Mouse (Mus musculus): ENCODE data around the gene Fbrsl1. TPM values are rescaled to one million over a fixed set of nuclear protein-coding genes. Genes with fewer than 3 reads are reported as not detected.

Fbrsl1 gene
- polyA plus RNA-seq, 1 experiment from 2014 or later: 14.9 TPM

- Histone ChIP-seq H3K4me2 (no peak overlapping the region), H3K27me3 (ENCODE audit: control insufficient read depth, insufficient read depth, low read length) (no peaks in the 10 kb centered on the region; the same call in 1 of the 2 replicates), H3K9me3 (ENCODE audit: control insufficient read depth, low read length) (no peaks in the 10 kb centered on the region), H3K36me3 (ENCODE audit: control insufficient read depth, insufficient read depth, low read length) (no peaks in the 10 kb centered on the region; the same call in 1 of the 2 replicates), H3K27ac (ENCODE audit: low read depth, low read length) (no peak overlapping the region), H3K9ac (ENCODE audit: low read length) (no peak overlapping the region), H3K4me1 (ENCODE audit: control insufficient read depth, insufficient read depth, low read length) (peaks cover 32% of the 10 kb centered on the region), H3K4me3 (ENCODE audit: low read depth, low read length) (no peak overlapping the region)
- 93% methylated on average over 14 of the region's 14 CpGs for WGBS
- DNase-seq (ENCODE audit: low spot score, missing footprints) (no peak), ATAC-seq (ENCODE audit: low FRiP score) (no peak)
Observed at GRCm38 (mm10) chr5:110413018-110413417, 35.3 kb downstream of the Fbrsl1 start.

GRCm38 (mm10) chr5:110410386-110410785 is 37.9 kb downstream of the Fbrsl1 start:
- no peaks in the 10 kb centered on the region; the same call in 1 of the 2 replicates for H3K36me3 ChIP-seq (ENCODE audit: control insufficient read depth, insufficient read depth, low read length)
- no peak overlapping the region for H3K9ac ChIP-seq (ENCODE audit: low read length)
- H3K4me1 ChIP-seq (ENCODE audit: control insufficient read depth, insufficient read depth, low read length): peaks cover 12% of the 10 kb centered on the region
- DNase-seq (ENCODE audit: low spot score, missing footprints) (peak; percentile 21), ATAC-seq (ENCODE audit: low FRiP score) (no peak)
- H3K4me2 ChIP-seq: no peak overlapping the region
- no peaks in the 10 kb centered on the region for H3K9me3 ChIP-seq (ENCODE audit: control insufficient read depth, low read length)
- WGBS: 82% methylated on average over 5 of the region's 5 CpGs
- H3K4me3 ChIP-seq (ENCODE audit: low read depth, low read length): no peak overlapping the region
- H3K27me3 ChIP-seq (ENCODE audit: control insufficient read depth, insufficient read depth, low read length): no peaks in the 10 kb centered on the region
- H3K27ac ChIP-seq (ENCODE audit: low read depth, low read length): no peak overlapping the region

GRCm38 (mm10) chr5:110408967-110409366 is 39.3 kb downstream of the Fbrsl1 start:
- no peak overlapping the region for H3K27ac ChIP-seq (ENCODE audit: low read depth, low read length)
- 91% methylated on average over 2 of the region's 2 CpGs for WGBS
- no peak for DNase-seq (ENCODE audit: low spot score, missing footprints)
- H3K4me3 ChIP-seq (ENCODE audit: low read depth, low read length): no peak overlapping the region
- H3K9ac ChIP-seq (ENCODE audit: low read length): no peak overlapping the region
- H3K36me3 ChIP-seq (ENCODE audit: control insufficient read depth, insufficient read depth, low read length): no peaks in the 10 kb centered on the region
- H3K9me3 ChIP-seq (ENCODE audit: control insufficient read depth, low read length): no peaks in the 10 kb centered on the region
- H3K4me2 ChIP-seq: no peak overlapping the region
- no peak for ATAC-seq (ENCODE audit: low FRiP score)
- peaks cover 8% of the 10 kb centered on the region for H3K4me1 ChIP-seq (ENCODE audit: control insufficient read depth, insufficient read depth, low read length)
- no peaks in the 10 kb centered on the region for H3K27me3 ChIP-seq (ENCODE audit: control insufficient read depth, insufficient read depth, low read length)

GRCm38 (mm10) chr5:110406065-110406714 is 42.1 kb downstream of the Fbrsl1 start:
- ATAC-seq (ENCODE audit: low FRiP score) (peak; percentile 68), DNase-seq (ENCODE audit: low spot score, missing footprints) (no peak)
- Histone ChIP-seq H3K4me2 (no peak overlapping the region), H3K4me3 (ENCODE audit: low read depth, low read length) (no peak overlapping the region), H3K27me3 (ENCODE audit: control insufficient read depth, insufficient read depth, low read length) (no peaks in the 10 kb centered on the region), H3K9ac (ENCODE audit: low read length) (no peak overlapping the region; the same call in 1 of the 2 replicates), H3K27ac (ENCODE audit: low read depth, low read length) (0 out of 2 replicates have a peak overlapping the region, but pooled peaks have one; percentile 40), H3K9me3 (ENCODE audit: control insufficient read depth, low read length) (no peaks in the 10 kb centered on the region), H3K4me1 (ENCODE audit: control insufficient read depth, insufficient read depth, low read length) (peaks cover 6% of the 10 kb centered on the region), H3K36me3 (ENCODE audit: control insufficient read depth, insufficient read depth, low read length) (no peaks in the 10 kb centered on the region)
- 67% methylated on average over 8 of the region's 8 CpGs for WGBS

GRCm38 (mm10) chr5:110403931-110404330 is 44.4 kb downstream of the Fbrsl1 start:
- ATAC-seq (ENCODE audit: low FRiP score) (no peak), DNase-seq (ENCODE audit: low spot score, missing footprints) (no peak)
- H3K4me3 ChIP-seq (ENCODE audit: low read depth, low read length): no peak overlapping the region
- H3K4me2 ChIP-seq: no peak overlapping the region
- no peak overlapping the region for H3K9ac ChIP-seq (ENCODE audit: low read length)
- no peaks in the 10 kb centered on the region for H3K36me3 ChIP-seq (ENCODE audit: control insufficient read depth, insufficient read depth, low read length)
- no peak overlapping the region for H3K27ac ChIP-seq (ENCODE audit: low read depth, low read length)
- H3K4me1 ChIP-seq (ENCODE audit: control insufficient read depth, insufficient read depth, low read length): peaks cover 6% of the 10 kb centered on the region
- H3K9me3 ChIP-seq (ENCODE audit: control insufficient read depth, low read length): no peaks in the 10 kb centered on the region
- WGBS: 76% methylated on average over 3 of the region's 3 CpGs
- H3K27me3 ChIP-seq (ENCODE audit: control insufficient read depth, insufficient read depth, low read length): no peaks in the 10 kb centered on the region

- Histone ChIP-seq H3K4me3 (ENCODE audit: low read depth, low read length) (no peak overlapping the region), H3K27me3 (ENCODE audit: control insufficient read depth, insufficient read depth, low read length) (no peaks in the 10 kb centered on the region), H3K4me2 (no peak overlapping the region), H3K36me3 (ENCODE audit: control insufficient read depth, insufficient read depth, low read length) (no peaks in the 10 kb centered on the region), H3K9me3 (ENCODE audit: control insufficient read depth, low read length) (no peaks in the 10 kb centered on the region), H3K4me1 (ENCODE audit: control insufficient read depth, insufficient read depth, low read length) (peaks cover 6% of the 10 kb centered on the region), H3K9ac (ENCODE audit: low read length) (no peak overlapping the region), H3K27ac (ENCODE audit: low read depth, low read length) (no peak overlapping the region)
- ATAC-seq (ENCODE audit: low FRiP score): no peak
- WGBS: 96% methylated on average over 2 of the region's 2 CpGs
- no peak for DNase-seq (ENCODE audit: low spot score, missing footprints)
Observed at GRCm38 (mm10) chr5:110402557-110402956, 45.7 kb downstream of the Fbrsl1 start.

- no peak for DNase-seq (ENCODE audit: low spot score, missing footprints)
- Histone ChIP-seq H3K9ac (ENCODE audit: low read length) (no peak overlapping the region), H3K4me2 (no peak overlapping the region), H3K4me3 (ENCODE audit: low read depth, low read length) (no peak overlapping the region), H3K27me3 (ENCODE audit: control insufficient read depth, insufficient read depth, low read length) (no peaks in the 10 kb centered on the region), H3K4me1 (ENCODE audit: control insufficient read depth, insufficient read depth, low read length) (no peaks in the 10 kb centered on the region; the same call in 1 of the 2 replicates), H3K9me3 (ENCODE audit: control insufficient read depth, low read length) (no peaks in the 10 kb centered on the region), H3K27ac (ENCODE audit: low read depth, low read length) (no peak overlapping the region), H3K36me3 (ENCODE audit: control insufficient read depth, insufficient read depth, low read length) (no peaks in the 10 kb centered on the region)
- no peak for ATAC-seq (ENCODE audit: low FRiP score)
- WGBS: 90% methylated on average over 8 of the region's 8 CpGs
Observed at GRCm38 (mm10) chr5:110401101-110401500, 47.2 kb downstream of the Fbrsl1 start.

GRCm38 (mm10) chr5:110395006-110395661 is 53.2 kb downstream of the Fbrsl1 start:
- no peak for ATAC-seq (ENCODE audit: low FRiP score)
- Histone ChIP-seq H3K27me3 (ENCODE audit: control insufficient read depth, insufficient read depth, low read length) (no peaks in the 10 kb centered on the region), H3K36me3 (ENCODE audit: control insufficient read depth, insufficient read depth, low read length) (no peaks in the 10 kb centered on the region), H3K9me3 (ENCODE audit: control insufficient read depth, low read length) (no peaks in the 10 kb centered on the region), H3K27ac (ENCODE audit: low read depth, low read length) (no peak overlapping the region), H3K4me1 (ENCODE audit: control insufficient read depth, insufficient read depth, low read length) (no peaks in the 10 kb centered on the region), H3K4me2 (no peak overlapping the region), H3K4me3 (ENCODE audit: low read depth, low read length) (no peak overlapping the region), H3K9ac (ENCODE audit: low read length) (no peak overlapping the region)
- 87% methylated on average over 5 of the region's 5 CpGs for WGBS
- DNase-seq (ENCODE audit: low spot score, missing footprints): no peak

GRCm38 (mm10) chr5:110392727-110393126 is 55.6 kb downstream of the Fbrsl1 start:
- Histone ChIP-seq H3K27me3 (ENCODE audit: control insufficient read depth, insufficient read depth, low read length) (no peaks in the 10 kb centered on the region; the same call in 1 of the 2 replicates), H3K4me1 (ENCODE audit: control insufficient read depth, insufficient read depth, low read length) (no peaks in the 10 kb centered on the region), H3K4me3 (ENCODE audit: low read depth, low read length) (no peak overlapping the region), H3K9ac (ENCODE audit: low read length) (no peak overlapping the region), H3K9me3 (ENCODE audit: control insufficient read depth, low read length) (no peaks in the 10 kb centered on the region), H3K36me3 (ENCODE audit: control insufficient read depth, insufficient read depth, low read length) (no peaks in the 10 kb centered on the region), H3K4me2 (no peak overlapping the region), H3K27ac (ENCODE audit: low read depth, low read length) (no peak overlapping the region)
- 82% methylated on average over 5 of the region's 5 CpGs for WGBS
- no peak for ATAC-seq (ENCODE audit: low FRiP score)
- DNase-seq (ENCODE audit: low spot score, missing footprints): no peak

Measured in midbrain, embryonic 11.5 days (tissue).